Mouse (Mus musculus) midbrain, embryonic 13.5 days (tissue): ENCODE data around the gene Usp5. TPM values are rescaled to one million over a fixed set of nuclear protein-coding genes. Genes with fewer than 3 reads are reported as not detected.

Experiments
- ATAC-seq: fragments of 200-750 bp; cut with Nextera tagmentation; 2 replicates; pipeline ENCODE4 v1.8.0; 2017; ENCODE audit warnings: mild to moderate bottlenecking, moderate TSS enrichment, moderate library complexity
- H3K27ac ChIP-seq: fragments of 300-500 bp; sonication (generic); 2 replicates; pipeline ENCODE4 v1.5.1; 2015; ENCODE audit warnings: inconsistent platforms, mild to moderate bottlenecking, moderate library complexity
- H3K27me3 ChIP-seq: fragments of 300-500 bp; sonication (generic); 2 replicates; pipeline ENCODE4 v1.6.1; 2015; ENCODE audit warnings: mild to moderate bottlenecking, inconsistent platforms
- H3K36me3 ChIP-seq: fragments of 300-500 bp; sonication (generic); 2 replicates; pipeline ENCODE4 v1.6.1; 2015; ENCODE audit warnings: mild to moderate bottlenecking, inconsistent platforms
- H3K4me1 ChIP-seq: fragments of 300-500 bp; sonication (generic); replicated peaks from 2 replicates; pipeline ENCODE4 v1.6.1; 2015; ENCODE audit warnings: inconsistent platforms
- H3K4me2 ChIP-seq: fragments of 300-500 bp; sonication (generic); replicated peaks from 2 replicates; pipeline ENCODE4 v1.6.1; 2015; ENCODE audit warnings: moderate library complexity, mild to moderate bottlenecking, inconsistent platforms
- H3K4me3 ChIP-seq: fragments of 300-500 bp; sonication (generic); replicated peaks from 2 replicates; pipeline ENCODE4 v1.5.1; 2015; ENCODE audit warnings: mild to moderate bottlenecking, inconsistent platforms
- H3K9ac ChIP-seq: fragments of 300-500 bp; sonication (generic); replicated peaks from 2 replicates; pipeline ENCODE4 v1.6.1; 2015; ENCODE audit warnings: mild to moderate bottlenecking, inconsistent platforms
- H3K9me3 ChIP-seq: fragments of 300-500 bp; sonication (generic); 2 replicates; pipeline ENCODE4 v1.6.1; 2016; ENCODE audit warnings: mild to moderate bottlenecking, inconsistent platforms
- WGBS: fragments of 180-500 bp; shearing (Covaris S2); methylation state at CpG from one replicate; pipeline ENCODE4 v1.1.7; 2015; 5-methylcytosine and 5-hydroxymethylcytosine counted together
- polyA plus RNA-seq: library from polyadenylated mRNA; unstranded; fragments of >200 nt; fragmentation: Nextera tagmentation; extraction: Ambion mirVana; gene quantifications from 2 replicates; pipeline ENCODE4 v1.2.1, GENCODE M21; 2015

Usp5 gene
- polyA plus RNA-seq, 1 experiment from 2014 or later = 202 TPM

DNA sequence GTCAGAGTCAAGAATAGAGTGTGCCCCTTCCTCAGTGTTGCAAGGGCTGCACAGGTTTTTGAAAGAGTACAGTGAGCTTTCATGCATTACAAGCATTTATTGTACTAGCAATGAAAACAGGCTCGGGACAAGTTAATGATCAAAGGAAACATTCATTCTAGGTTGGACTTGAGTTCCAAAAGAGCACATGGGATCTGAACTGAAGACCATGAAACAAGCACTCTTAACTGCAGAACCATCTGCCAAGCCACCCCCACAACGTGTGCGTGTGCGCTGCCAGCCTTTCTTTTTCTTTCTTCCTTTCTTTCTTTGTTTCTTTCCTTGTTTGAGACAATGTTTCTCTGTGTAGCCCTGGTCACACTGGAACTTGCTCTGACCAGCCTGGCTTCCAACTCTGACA is 33.5 kb downstream of the Usp5 start:
- no peak overlapping the region for H3K4me3 ChIP-seq
- no peak overlapping the region for H3K27ac ChIP-seq
- H3K4me2 ChIP-seq = no peak overlapping the region
- H3K27me3 ChIP-seq = no peaks in the 10 kb centered on the region
- no peaks in the 10 kb centered on the region for H3K9me3 ChIP-seq
- H3K4me1 ChIP-seq = no peaks in the 10 kb centered on the region
- H3K9ac ChIP-seq = no peak overlapping the region
- H3K36me3 ChIP-seq = no peaks in the 10 kb centered on the region
- ATAC-seq = no peak
- WGBS = 74% methylated on average over 4 of the region's 4 CpGs

DNA sequence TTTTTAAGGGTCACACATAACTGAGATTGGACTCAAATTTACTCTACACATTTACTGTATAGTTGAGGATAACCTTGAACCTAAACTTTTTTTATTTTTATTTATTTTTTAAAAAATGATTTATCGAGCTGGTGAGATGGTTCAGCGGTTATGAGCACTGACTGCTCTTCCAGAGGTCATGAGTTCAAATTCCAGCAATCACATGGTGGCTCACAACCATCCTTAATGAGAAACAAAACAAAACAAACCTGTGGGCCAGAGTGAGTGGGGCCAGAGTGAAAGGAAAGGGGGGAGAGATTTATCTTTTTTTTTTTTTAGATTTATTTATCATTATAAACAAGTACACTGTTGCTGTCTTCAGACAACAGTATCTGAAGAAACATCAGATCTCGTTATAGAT is 37.4 kb downstream of the Usp5 start:
- Histone ChIP-seq H3K27me3 (no peaks in the 10 kb centered on the region), H3K36me3 (no peaks in the 10 kb centered on the region), H3K27ac (no peak overlapping the region), H3K9ac (no peak overlapping the region), H3K4me3 (no peak overlapping the region), H3K4me1 (no peaks in the 10 kb centered on the region), H3K9me3 (no peaks in the 10 kb centered on the region), H3K4me2 (no peak overlapping the region)
- ATAC-seq = no peak
- WGBS = 82% methylated on average over 3 of the region's 3 CpGs

DNA sequence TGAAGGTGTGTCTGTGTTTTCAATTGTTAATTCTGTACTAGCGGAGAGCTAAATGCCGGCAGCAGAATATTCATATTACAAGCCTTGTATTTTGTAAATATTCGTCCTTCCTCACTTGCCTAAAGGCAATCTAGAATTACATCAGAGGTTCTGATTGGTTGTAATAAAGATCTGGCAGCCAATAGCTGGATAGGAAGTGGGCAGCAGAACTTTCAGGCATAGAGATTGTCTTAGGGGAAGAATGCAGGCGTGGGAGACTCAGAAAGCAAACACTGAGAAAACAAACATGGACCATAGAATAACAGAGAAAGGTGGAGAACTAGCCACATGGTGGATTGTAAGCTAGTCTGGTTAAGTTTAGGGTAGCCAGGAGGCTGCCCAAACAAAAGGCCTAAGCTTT is 39.2 kb downstream of the Usp5 start:
- 79% methylated on average over 4 of the region's 4 CpGs for WGBS
- H3K4me3 ChIP-seq = no peak overlapping the region
- H3K36me3 ChIP-seq = no peaks in the 10 kb centered on the region
- H3K27me3 ChIP-seq = no peaks in the 10 kb centered on the region
- no peaks in the 10 kb centered on the region for H3K9me3 ChIP-seq
- H3K4me2 ChIP-seq = no peak overlapping the region
- no peak overlapping the region for H3K9ac ChIP-seq
- no peak overlapping the region for H3K27ac ChIP-seq
- no peaks in the 10 kb centered on the region for H3K4me1 ChIP-seq
- no peak for ATAC-seq

DNA sequence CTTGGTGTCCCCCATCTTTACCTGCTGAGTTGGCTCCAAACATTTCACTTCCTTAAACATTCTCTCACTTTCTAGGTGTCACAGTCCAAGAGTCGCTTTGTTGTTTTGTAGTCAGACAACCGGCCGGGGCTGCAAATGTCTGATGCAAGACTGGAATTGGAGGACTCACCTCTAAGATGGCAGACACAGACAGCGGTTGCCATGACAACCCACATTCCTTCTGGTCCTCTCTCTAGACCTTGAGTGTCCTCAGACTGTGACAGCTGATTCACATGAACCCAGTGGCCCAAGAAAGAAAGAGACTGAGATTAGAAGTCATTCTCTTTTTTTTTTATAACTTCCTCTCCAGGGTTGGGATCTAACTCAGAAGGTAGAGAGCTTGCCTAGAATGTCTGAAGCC is 39.8 kb downstream of the Usp5 start:
- 75% methylated on average over 4 of the region's 4 CpGs for WGBS
- H3K27ac ChIP-seq = no peak overlapping the region
- no peaks in the 10 kb centered on the region for H3K9me3 ChIP-seq
- no peaks in the 10 kb centered on the region for H3K27me3 ChIP-seq
- ATAC-seq = no peak
- no peak overlapping the region for H3K4me2 ChIP-seq
- no peaks in the 10 kb centered on the region for H3K4me1 ChIP-seq
- H3K9ac ChIP-seq = no peak overlapping the region
- no peak overlapping the region for H3K4me3 ChIP-seq
- H3K36me3 ChIP-seq = no peaks in the 10 kb centered on the region

DNA sequence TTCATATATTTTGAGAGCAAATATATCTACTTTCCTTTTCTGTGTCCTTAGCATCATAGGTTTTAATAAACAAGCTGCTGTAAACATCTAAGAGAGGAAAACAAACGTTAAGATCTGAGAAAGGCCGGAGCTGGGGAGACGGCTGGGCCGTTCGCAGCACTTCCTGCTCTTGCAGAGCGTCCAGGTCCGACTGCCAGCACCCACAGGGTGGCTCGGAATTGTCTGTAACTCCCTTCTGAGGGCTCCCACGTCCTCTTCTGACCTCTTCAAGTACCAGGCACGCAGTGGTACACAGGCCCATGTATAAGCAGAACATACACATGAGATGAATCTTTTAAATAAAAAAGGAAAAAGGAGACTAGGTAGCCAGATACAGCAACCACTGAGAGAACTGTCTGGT is 41.6 kb downstream of the Usp5 start:
- Histone ChIP-seq H3K9me3 (no peaks in the 10 kb centered on the region), H3K36me3 (no peaks in the 10 kb centered on the region), H3K27ac (no peak overlapping the region), H3K27me3 (no peaks in the 10 kb centered on the region), H3K4me2 (no peak overlapping the region), H3K4me1 (no peaks in the 10 kb centered on the region), H3K9ac (no peak overlapping the region), H3K4me3 (no peak overlapping the region)
- WGBS = 77% methylated on average over 10 of the region's 10 CpGs
- ATAC-seq = no peak

DNA sequence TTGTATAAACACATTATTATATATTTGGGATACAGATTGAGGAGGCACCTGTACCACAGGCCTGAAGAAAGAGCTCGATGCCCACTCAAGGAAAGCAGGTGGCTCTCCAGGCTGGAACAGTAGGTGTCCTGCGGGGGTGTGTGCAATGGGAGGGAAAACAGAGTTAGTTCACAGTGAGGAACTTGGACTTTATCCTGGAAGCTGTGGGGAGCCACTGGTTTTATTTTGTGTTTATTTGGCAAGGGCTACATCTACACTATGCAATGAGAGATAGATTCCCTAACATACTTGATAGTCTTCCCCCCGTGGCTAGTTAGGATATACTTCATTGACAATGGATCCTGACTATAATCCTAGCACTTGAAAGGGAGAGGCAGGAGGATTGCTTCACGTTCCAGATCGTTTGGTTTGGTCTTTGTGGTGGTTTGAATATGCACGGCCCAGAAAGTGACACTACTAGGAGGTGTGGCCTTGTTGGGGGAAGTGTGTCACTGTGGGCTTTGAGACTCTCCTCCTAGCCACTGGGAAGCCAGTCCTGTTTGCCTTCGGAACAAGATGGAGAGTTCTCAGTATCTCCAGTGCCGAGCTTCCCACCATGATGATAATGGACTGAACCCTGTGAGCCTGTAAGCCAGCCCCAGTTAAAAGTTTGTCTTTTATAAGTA is 42.4 kb downstream of the Usp5 start:
- Histone ChIP-seq H3K9ac (no peak overlapping the region), H3K9me3 (no peaks in the 10 kb centered on the region), H3K36me3 (no peaks in the 10 kb centered on the region), H3K4me1 (0 out of 2 replicates have a peak, but pooled peaks cover 3% of the 10 kb centered on the region), H3K4me3 (no peak overlapping the region), H3K4me2 (no peak overlapping the region), H3K27me3 (no peaks in the 10 kb centered on the region), H3K27ac (no peak overlapping the region)
- 51% methylated on average over 8 of the region's 8 CpGs for WGBS
- no peak for ATAC-seq

DNA sequence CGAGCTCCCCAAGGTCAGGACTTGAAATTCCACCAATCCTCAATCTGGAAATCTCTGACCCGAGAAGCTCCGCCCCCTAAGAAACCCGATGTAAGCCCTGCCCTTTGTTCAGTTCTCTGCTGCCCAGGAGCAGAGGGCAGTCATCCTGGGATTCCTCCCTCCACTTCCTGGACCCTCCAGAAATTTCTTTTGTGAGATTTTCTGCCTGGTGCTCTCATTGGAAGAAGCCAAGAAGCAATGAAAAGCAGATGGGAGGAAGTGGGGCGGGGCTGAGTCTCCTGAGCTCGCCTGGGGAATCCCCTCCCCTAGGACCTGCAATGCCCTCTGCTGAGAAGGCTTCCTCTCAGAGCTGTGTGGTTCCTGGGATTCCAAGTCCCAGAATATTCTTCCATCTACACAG is 46.8 kb downstream of the Usp5 start:
- Histone ChIP-seq H3K4me1 (peaks cover 17% of the 10 kb centered on the region), H3K4me2 (no peak overlapping the region), H3K27me3 (peaks cover 7% of the 10 kb centered on the region), H3K4me3 (no peak overlapping the region), H3K36me3 (no peaks in the 10 kb centered on the region), H3K27ac (no peak overlapping the region), H3K9ac (no peak overlapping the region), H3K9me3 (no peaks in the 10 kb centered on the region)
- no peak for ATAC-seq
- WGBS = 25% methylated on average over 6 of the region's 6 CpGs

DNA sequence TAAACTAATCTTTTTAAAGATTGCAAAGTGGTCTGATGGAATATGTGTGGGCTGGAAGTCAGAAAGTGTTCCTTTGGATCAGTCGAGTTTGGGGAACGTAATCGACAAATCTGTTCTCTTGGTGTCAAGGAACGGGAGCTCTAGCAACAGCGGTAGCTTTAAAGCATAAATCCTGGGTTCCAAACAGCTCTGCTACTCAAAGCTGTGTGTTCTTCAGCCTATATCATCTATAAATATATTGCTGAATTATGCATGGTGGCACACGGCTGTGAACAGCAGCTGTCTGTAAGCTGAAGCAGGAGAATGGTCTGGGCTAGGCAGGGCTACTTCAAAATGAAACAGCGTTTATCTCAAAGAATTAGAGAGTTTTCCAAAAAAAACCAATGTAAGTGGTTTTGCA is 48.4 kb downstream of the Usp5 start:
- peaks cover 7% of the 10 kb centered on the region for H3K27me3 ChIP-seq
- no peak overlapping the region for H3K27ac ChIP-seq
- H3K4me1 ChIP-seq = peaks cover 17% of the 10 kb centered on the region
- no peak overlapping the region for H3K4me2 ChIP-seq
- no peaks in the 10 kb centered on the region for H3K36me3 ChIP-seq
- no peak for ATAC-seq
- H3K9me3 ChIP-seq = no peaks in the 10 kb centered on the region
- 89% methylated on average over 7 of the region's 7 CpGs for WGBS
- no peak overlapping the region for H3K9ac ChIP-seq
- H3K4me3 ChIP-seq = no peak overlapping the region

DNA sequence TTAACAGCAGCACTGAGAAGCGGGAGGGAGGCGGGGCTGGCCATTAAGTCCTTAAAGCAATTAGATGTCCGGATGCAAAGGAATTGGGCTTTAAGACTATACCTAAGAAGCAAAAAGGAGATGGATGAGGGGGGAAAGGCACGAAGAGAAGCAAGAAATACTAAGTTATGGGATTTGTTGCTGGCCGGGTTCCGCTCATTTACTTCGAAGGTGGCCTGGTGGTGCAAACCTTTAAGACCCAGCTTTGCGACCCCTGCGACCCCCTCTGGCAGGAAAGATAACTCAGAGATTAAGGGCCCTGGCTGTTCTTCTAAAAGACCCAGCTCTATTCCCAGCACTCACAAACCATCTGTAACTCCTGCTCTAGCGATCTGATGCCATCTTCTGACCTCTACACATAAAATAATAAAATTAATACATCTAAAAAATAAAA is 49.3 kb downstream of the Usp5 start:
- H3K27ac ChIP-seq = no peak overlapping the region
- peak; percentile 44; the same call in 1 of the 2 replicates for ATAC-seq

DNA sequence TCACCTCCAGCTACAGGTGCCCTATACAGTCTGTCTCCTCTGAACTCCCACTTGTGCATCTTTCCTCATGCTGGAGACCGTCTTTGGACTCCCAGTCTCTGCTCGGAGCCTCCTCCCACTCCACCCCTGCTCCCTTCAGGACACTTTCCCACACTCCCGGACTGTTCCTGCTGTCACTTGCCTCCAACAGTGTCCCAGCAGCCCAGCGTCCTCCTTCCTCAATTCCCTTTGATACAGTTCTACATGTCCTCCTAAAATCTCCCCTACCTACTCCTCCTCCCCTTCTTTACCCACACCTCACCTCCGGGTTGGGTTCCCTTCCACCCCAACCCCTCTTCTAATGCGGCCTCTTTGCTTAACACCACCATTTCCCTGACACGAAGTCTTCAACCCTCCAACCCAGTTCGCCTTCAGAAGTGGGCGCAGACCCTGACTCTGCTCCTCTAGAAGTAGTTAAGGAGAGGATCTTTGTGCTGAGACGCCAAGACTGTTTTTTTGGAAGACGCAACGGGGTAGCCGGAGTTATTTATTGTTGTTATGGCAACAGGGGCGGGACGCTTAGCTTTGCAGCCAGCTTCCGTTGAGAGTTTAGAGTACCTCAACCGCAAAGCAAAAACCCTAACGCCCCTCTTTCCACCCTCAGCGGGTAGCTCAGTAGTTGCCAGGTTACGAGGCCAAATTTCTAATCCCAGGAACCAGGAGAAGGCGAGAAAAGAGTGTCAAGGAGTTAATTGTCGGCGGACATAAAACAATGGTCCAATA is 49.9 kb downstream of the Usp5 start, which contains the start of gene Lrrc23:
TSS of gene Lrrc23 (minus strand) at position 506 of the 762 bp plus-strand sequence.
- H3K4me1 ChIP-seq = peaks cover 17% of the 10 kb centered on the region
- H3K4me3 ChIP-seq = peak within 1 kb of the TSS; percentile 36
- no peaks in the 10 kb centered on the region for H3K9me3 ChIP-seq
- H3K9ac ChIP-seq = peak within 1 kb of the TSS; percentile 42; the same call in 1 of the 2 replicates
- H3K36me3 ChIP-seq = no peaks in the 10 kb centered on the region
- WGBS = 2% methylated on average over 23 of the region's 23 CpGs
- peak; percentile 65 for ATAC-seq
- peak within 1 kb of the TSS; percentile 60 for H3K4me2 ChIP-seq
- no peak within 1 kb of the TSS for H3K27ac ChIP-seq
- H3K27me3 ChIP-seq = peaks cover 7% of the 10 kb centered on the region

More for the DNA sequence above, 49.3 kb downstream of the Usp5 start:
- Histone ChIP-seq H3K9me3 (no peaks in the 10 kb centered on the region), H3K9ac (peak overlapping the region; percentile 42; the same call in 1 of the 2 replicates), H3K4me1 (peaks cover 17% of the 10 kb centered on the region), H3K4me3 (peak overlapping the region; percentile 36), H3K4me2 (peak overlapping the region; percentile 60), H3K36me3 (no peaks in the 10 kb centered on the region), H3K27me3 (peaks cover 7% of the 10 kb centered on the region)
- WGBS = 2% methylated on average over 10 of the region's 10 CpGs

DNA sequence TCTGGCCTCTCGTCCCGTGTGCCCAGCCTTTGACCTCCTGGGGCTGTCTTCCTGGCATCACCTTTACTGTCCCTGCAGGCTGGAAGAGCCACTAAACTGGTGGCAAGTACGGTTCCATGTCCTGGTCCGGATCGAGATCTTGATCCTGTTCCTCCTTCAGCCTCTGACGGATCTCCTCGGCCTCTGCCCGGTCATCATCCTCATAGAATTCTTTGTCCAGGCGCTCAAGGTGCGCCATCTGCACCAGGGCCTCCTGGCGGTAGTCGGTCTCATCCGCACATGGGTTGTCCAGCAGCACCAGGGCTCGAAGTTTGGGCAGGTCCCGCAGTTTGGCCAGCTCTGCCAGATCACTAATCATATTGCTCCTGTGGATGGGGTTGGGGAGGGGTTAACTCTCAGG is 58.8 kb downstream of the Usp5 start:
- no peak overlapping the region for H3K27ac ChIP-seq
- no peak overlapping the region for H3K9ac ChIP-seq
- H3K27me3 ChIP-seq = peaks cover 5% of the 10 kb centered on the region; the same call in 1 of the 2 replicates
- 87% methylated on average over 15 of the region's 15 CpGs for WGBS
- H3K4me2 ChIP-seq = no peak overlapping the region
- ATAC-seq = no peak
- H3K4me3 ChIP-seq = no peak overlapping the region
- H3K4me1 ChIP-seq = peaks cover 26% of the 10 kb centered on the region
- no peaks in the 10 kb centered on the region for H3K36me3 ChIP-seq
- H3K9me3 ChIP-seq = no peaks in the 10 kb centered on the region

DNA sequence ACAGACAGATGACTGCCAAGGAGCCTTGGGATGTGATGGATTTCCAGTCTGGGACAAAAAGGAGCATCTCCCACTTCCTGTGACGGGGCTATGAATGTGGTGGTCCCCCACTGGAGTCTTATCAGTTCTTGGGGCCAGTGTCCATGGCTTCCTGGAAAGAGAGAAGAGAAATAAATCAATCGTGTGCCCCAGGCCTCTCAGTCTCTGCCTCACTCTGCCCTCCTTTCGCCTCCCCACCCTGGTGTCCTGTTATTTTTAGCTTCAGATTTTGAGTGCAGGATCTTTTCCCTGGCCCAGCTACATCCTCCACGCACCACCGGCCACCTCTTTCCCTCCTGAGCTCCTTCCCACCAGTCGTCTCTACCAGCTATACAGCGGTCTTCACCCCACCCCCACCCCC is 59.3 kb downstream of the Usp5 start:
- Histone ChIP-seq H3K9me3 (no peaks in the 10 kb centered on the region), H3K4me3 (peak overlapping the region; percentile 49), H3K4me2 (peak overlapping the region; percentile 67), H3K4me1 (peaks cover 26% of the 10 kb centered on the region), H3K27ac (no peak overlapping the region), H3K27me3 (peaks cover 5% of the 10 kb centered on the region; the same call in 1 of the 2 replicates), H3K9ac (peak overlapping the region; percentile 67), H3K36me3 (no peaks in the 10 kb centered on the region)
- no peak for ATAC-seq
- WGBS = 63% methylated on average over 7 of the region's 7 CpGs
